Mouse (Mus musculus) C2C12 (cell line): ENCODE results near the gene Ckm.

Experiments used
- CEBPB ChIP-seq: IDR thresholded peaks from one replicate; pipeline ENCODE4 v1.6.1; 2011; ENCODE audit warnings: low read depth, mild to moderate bottlenecking, control low read depth, moderate library complexity
- CTCF ChIP-seq: IDR thresholded peaks from one replicate; pipeline ENCODE4 v1.5.1; 2011; ENCODE audit not compliant: control insufficient read depth, insufficient read depth, insufficient read length
- FOSL1 ChIP-seq: IDR thresholded peaks from one replicate; pipeline ENCODE4 v1.8.0; 2011; ENCODE audit warnings: mild to moderate bottlenecking, low read length; ENCODE audit not compliant: poor library complexity, insufficient read depth, severe bottlenecking
- MAX ChIP-seq: IDR thresholded peaks from one replicate; pipeline ENCODE4 v1.6.1; 2011; ENCODE audit warnings: mild to moderate bottlenecking, control low read depth
- MYOD1 ChIP-seq: IDR thresholded peaks from one replicate; pipeline ENCODE4 v1.6.1; 2011; ENCODE audit warnings: low read depth; ENCODE audit not compliant: control insufficient read depth, insufficient read length
- MYOG ChIP-seq: IDR thresholded peaks from one replicate; pipeline ENCODE4 v1.6.1; 2011; ENCODE audit not compliant: control insufficient read depth, insufficient read length; ENCODE audit errors: extremely low read depth
- USF1 ChIP-seq: IDR thresholded peaks from one replicate; pipeline ENCODE4 v1.6.1; 2011; ENCODE audit warnings: low read depth, mild to moderate bottlenecking, control low read depth, moderate library complexity

- TF ChIP-seq USF1 (no peak), CTCF (no peak), CEBPB (no peak), MYOG (no peak), MYOD1 (no peak), MAX (no peak), FOSL1 (no peak)
These were observed 50.6 kb downstream of the Ckm start for GRCm38 (mm10) chr7:19455186-19455585.
